Mouse (Mus musculus) E14TG2a.4 (cell line): ENCODE measurements around the gene Rgs9bp.

ENCODE experiments used
- CTCF ChIP-seq: conservative IDR thresholded peaks from 2 replicates; pipeline ENCODE4 v1.5.1; 2014; ENCODE audit warnings: low read length
- NANOG ChIP-seq: IDR thresholded peaks from 2 replicates; pipeline ENCODE4 v1.6.1; 2014; ENCODE audit warnings: borderline replicate concordance, low read length, mixed read lengths

DNA sequence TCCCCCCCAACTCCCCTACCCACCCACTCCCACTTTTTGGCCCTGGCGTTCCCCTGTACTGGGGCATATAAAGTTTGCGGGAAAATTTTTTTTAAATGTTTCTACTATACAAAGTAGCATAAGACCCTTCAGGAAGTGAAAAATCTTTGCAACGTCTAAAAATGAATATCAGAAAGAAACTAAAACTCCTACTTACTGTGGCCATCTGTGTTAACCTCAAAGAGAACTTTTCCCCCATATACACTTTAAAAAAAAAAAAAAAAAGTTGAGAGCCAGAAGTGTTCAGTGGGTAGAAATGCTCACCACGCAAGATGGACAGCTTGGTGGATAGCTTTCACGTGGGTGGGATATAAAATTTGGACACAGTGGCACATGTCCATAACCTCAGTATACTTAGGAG is 17.4 kb upstream of the Rgs9bp start:
- no peak for TF ChIP-seq CTCF
- TF ChIP-seq NANOG, result no peak
